Mouse (Mus musculus): ENCODE data around the gene Bckdha. TPM values are rescaled to one million over a fixed set of nuclear protein-coding genes. Genes with fewer than 3 reads are reported as not detected.
A peak's percentile ranks its signal among the peaks of the same experiment; 100 is the strongest.

Gene Bckdha
- polyA plus RNA-seq, 1 experiment from 2014 or later, result 48.1 TPM

GRCm38 (mm10) chr7:25639754-25640153, 19.0 kb downstream of the Bckdha start:
- Histone ChIP-seq H3K4me2 (no peak overlapping the region), H3K27ac (ENCODE audit: poor library complexity, severe bottlenecking) (no peak overlapping the region), H3K27me3 (replicated peaks) (no peaks in the 10 kb centered on the region), H3K9me3 (replicated peaks) (no peaks in the 10 kb centered on the region), H3K4me3 (no peak overlapping the region), H3K36me3 (peaks cover 16% of the 10 kb centered on the region), H3K4me1 (replicated peaks) (peaks cover 24% of the 10 kb centered on the region), H3K9ac (no peak overlapping the region)
- 94% methylated on average over 4 of the region's 4 CpGs for WGBS
- no peak for ATAC-seq (ENCODE audit: insufficient number of reproducible peaks, low FRiP score)

- Histone ChIP-seq H3K9ac (no peak overlapping the region), H3K27ac (ENCODE audit: poor library complexity, severe bottlenecking) (no peak overlapping the region), H3K9me3 (replicated peaks) (no peaks in the 10 kb centered on the region), H3K27me3 (replicated peaks) (no peaks in the 10 kb centered on the region), H3K4me1 (replicated peaks) (peaks cover 18% of the 10 kb centered on the region), H3K4me3 (no peak overlapping the region), H3K36me3 (peaks cover 26% of the 10 kb centered on the region), H3K4me2 (no peak overlapping the region)
- ATAC-seq (ENCODE audit: insufficient number of reproducible peaks, low FRiP score), result no peak
- WGBS, result 82% methylated on average over 5 of the region's 5 CpGs
Observed at GRCm38 (mm10) chr7:25637099-25637498, 21.7 kb downstream of the Bckdha start.

GRCm38 (mm10) chr7:25636373-25636772, 22.4 kb downstream of the Bckdha start:
- 29% methylated on average over 3 of the region's 3 CpGs for WGBS
- no peaks in the 10 kb centered on the region for H3K27me3 ChIP-seq (replicated peaks)
- H3K27ac ChIP-seq (ENCODE audit: poor library complexity, severe bottlenecking), result no peak overlapping the region
- H3K4me2 ChIP-seq, result no peak overlapping the region
- H3K9me3 ChIP-seq (replicated peaks), result no peaks in the 10 kb centered on the region
- H3K4me3 ChIP-seq, result no peak overlapping the region
- ATAC-seq (ENCODE audit: insufficient number of reproducible peaks, low FRiP score), result no peak
- no peak overlapping the region for H3K9ac ChIP-seq
- peaks cover 30% of the 10 kb centered on the region for H3K36me3 ChIP-seq
- peaks cover 18% of the 10 kb centered on the region for H3K4me1 ChIP-seq (replicated peaks)

DNA sequence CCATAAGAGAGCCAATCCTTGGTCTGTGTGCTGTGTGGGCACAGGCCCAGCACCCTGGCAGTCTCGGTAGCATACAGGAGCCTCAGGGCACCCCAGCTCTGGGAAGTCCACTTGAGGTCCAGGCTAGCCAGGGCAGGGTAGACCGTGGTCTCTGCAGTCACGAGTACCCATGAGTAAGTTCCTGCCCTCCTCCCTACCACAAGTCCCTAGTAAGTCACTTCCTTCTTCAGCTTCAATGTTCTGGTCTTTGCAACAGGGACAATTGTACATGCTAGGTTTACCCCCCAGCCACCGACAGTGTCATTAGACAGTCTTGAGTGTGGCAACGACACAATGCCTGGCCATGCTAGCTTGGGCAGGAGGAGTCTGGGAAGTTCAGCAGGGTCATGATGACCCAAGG, 26.1 kb downstream of the Bckdha start:
- ATAC-seq (ENCODE audit: insufficient number of reproducible peaks, low FRiP score), result no peak
- Histone ChIP-seq H3K4me1 (replicated peaks) (peaks cover 23% of the 10 kb centered on the region), H3K9me3 (replicated peaks) (no peaks in the 10 kb centered on the region), H3K9ac (no peak overlapping the region), H3K27ac (ENCODE audit: poor library complexity, severe bottlenecking) (no peak overlapping the region), H3K4me2 (no peak overlapping the region), H3K36me3 (peaks cover 44% of the 10 kb centered on the region), H3K27me3 (replicated peaks) (no peaks in the 10 kb centered on the region), H3K4me3 (no peak overlapping the region)
- 85% methylated on average over 5 of the region's 5 CpGs for WGBS

DNA sequence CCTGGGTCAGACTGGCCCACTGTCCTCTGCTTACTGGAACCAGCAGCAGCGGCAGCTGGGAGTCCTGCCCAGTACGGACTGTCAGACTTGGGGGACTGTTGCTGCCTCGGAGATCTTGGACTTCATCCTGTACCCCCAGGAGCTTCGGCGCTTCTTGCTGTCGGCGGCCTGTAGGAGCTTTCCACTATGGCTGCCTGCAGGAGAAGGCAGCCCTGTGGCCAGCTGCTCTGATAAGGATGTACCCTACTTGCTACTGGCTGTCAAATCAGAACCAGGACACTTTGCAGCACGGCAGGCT, 30.5 kb downstream of the Bckdha start:
- ATAC-seq (ENCODE audit: insufficient number of reproducible peaks, low FRiP score), result no peak
- peak overlapping the region; percentile 68 for H3K9ac ChIP-seq
- H3K4me1 ChIP-seq (replicated peaks), result peaks cover 50% of the 10 kb centered on the region

GRCm38 (mm10) chr7:25627431-25628322, 31.1 kb downstream of the Bckdha start:
- Histone ChIP-seq H3K27ac (ENCODE audit: poor library complexity, severe bottlenecking) (peak overlapping the region; percentile 80), H3K36me3 (peaks cover 64% of the 10 kb centered on the region), H3K9me3 (replicated peaks) (no peaks in the 10 kb centered on the region), H3K4me3 (peak overlapping the region; percentile 47), H3K4me2 (peak overlapping the region; percentile 84), H3K9ac (peak overlapping the region; percentile 68), H3K4me1 (replicated peaks) (peaks cover 50% of the 10 kb centered on the region), H3K27me3 (replicated peaks) (no peaks in the 10 kb centered on the region)
- WGBS, result 12% methylated on average over 38 of the region's 38 CpGs
- peak; percentile 67 for ATAC-seq (ENCODE audit: insufficient number of reproducible peaks, low FRiP score)

More for the DNA sequence above, 30.5 kb downstream of the Bckdha start:
- peaks cover 63% of the 10 kb centered on the region for H3K36me3 ChIP-seq
- no peaks in the 10 kb centered on the region for H3K9me3 ChIP-seq (replicated peaks)
- H3K4me3 ChIP-seq, result peak overlapping the region; percentile 47
- no peaks in the 10 kb centered on the region for H3K27me3 ChIP-seq (replicated peaks)
- peak overlapping the region; percentile 84 for H3K4me2 ChIP-seq
- H3K27ac ChIP-seq (ENCODE audit: poor library complexity, severe bottlenecking), result no peak overlapping the region
- WGBS, result 33% methylated on average over 8 of the region's 8 CpGs

- Histone ChIP-seq H3K27me3 (replicated peaks) (no peaks in the 10 kb centered on the region), H3K9ac (peak within 1 kb of the TSS; percentile 68), H3K36me3 (peaks cover 67% of the 10 kb centered on the region), H3K27ac (ENCODE audit: poor library complexity, severe bottlenecking) (peak within 1 kb of the TSS; percentile 80), H3K4me2 (peak within 1 kb of the TSS; percentile 84), H3K4me1 (replicated peaks) (peaks cover 50% of the 10 kb centered on the region), H3K4me3 (peak within 1 kb of the TSS; percentile 47), H3K9me3 (replicated peaks) (no peaks in the 10 kb centered on the region)
- peak; percentile 49 for ATAC-seq (ENCODE audit: insufficient number of reproducible peaks, low FRiP score)
- WGBS, result 6% methylated on average over 29 of the region's 29 CpGs
Observed at GRCm38 (mm10) chr7:25626509-25627430, 32.0 kb downstream of the Bckdha start, which contains the start of gene B3gnt8. Gene B3gnt8 (plus strand): TSS chr7:25626654.

GRCm38 (mm10) chr7:25625594-25626250, 33.1 kb downstream of the Bckdha start:
- ATAC-seq (ENCODE audit: insufficient number of reproducible peaks, low FRiP score), result no peak
- H3K4me1 ChIP-seq (replicated peaks), result peaks cover 50% of the 10 kb centered on the region
- peak overlapping the region; percentile 80 for H3K27ac ChIP-seq (ENCODE audit: poor library complexity, severe bottlenecking)
- peaks cover 66% of the 10 kb centered on the region for H3K36me3 ChIP-seq
- no peaks in the 10 kb centered on the region for H3K9me3 ChIP-seq (replicated peaks)
- WGBS, result 75% methylated on average over 10 of the region's 10 CpGs
- no peaks in the 10 kb centered on the region for H3K27me3 ChIP-seq (replicated peaks)
- no peak overlapping the region for H3K4me3 ChIP-seq
- H3K4me2 ChIP-seq, result no peak overlapping the region
- no peak overlapping the region for H3K9ac ChIP-seq

DNA sequence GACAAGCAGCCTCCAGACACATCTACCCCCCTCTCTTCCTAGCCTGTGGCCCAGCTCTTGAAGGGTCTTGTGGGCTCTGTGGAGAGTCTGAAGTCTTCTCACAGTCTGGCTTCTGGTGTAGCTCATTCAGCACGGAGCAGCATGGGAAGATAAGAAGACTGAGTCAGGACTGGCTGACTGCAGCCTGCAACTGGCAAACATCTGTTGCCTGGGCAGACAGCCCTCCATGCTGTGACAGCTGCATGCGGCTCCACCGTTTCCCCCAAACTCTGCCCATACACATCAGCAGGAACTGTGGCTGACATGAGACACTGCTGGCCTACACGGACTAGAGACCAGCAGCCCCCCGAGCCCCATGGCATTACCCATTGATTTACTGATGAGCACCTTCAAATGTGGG, 33.9 kb downstream of the Bckdha start:
- H3K36me3 ChIP-seq, result peaks cover 58% of the 10 kb centered on the region
- ATAC-seq (ENCODE audit: insufficient number of reproducible peaks, low FRiP score), result no peak

GRCm38 (mm10) chr7:25623857-25624370, 34.9 kb downstream of the Bckdha start:
- H3K27ac ChIP-seq (ENCODE audit: poor library complexity, severe bottlenecking), result no peak overlapping the region
- peaks cover 51% of the 10 kb centered on the region for H3K4me1 ChIP-seq (replicated peaks)
- H3K9me3 ChIP-seq (replicated peaks), result no peaks in the 10 kb centered on the region
- H3K27me3 ChIP-seq (replicated peaks), result no peaks in the 10 kb centered on the region
- no peak for ATAC-seq (ENCODE audit: insufficient number of reproducible peaks, low FRiP score)
- H3K4me2 ChIP-seq, result no peak overlapping the region
- WGBS, result 83% methylated on average over 11 of the region's 11 CpGs
- H3K36me3 ChIP-seq, result peaks cover 51% of the 10 kb centered on the region
- H3K4me3 ChIP-seq, result no peak overlapping the region
- H3K9ac ChIP-seq, result no peak overlapping the region; the same call in 1 of the 2 replicates

More for the DNA sequence above, 33.9 kb downstream of the Bckdha start:
- Histone ChIP-seq H3K27ac (ENCODE audit: poor library complexity, severe bottlenecking) (peak overlapping the region; percentile 62), H3K4me2 (no peak overlapping the region), H3K9me3 (replicated peaks) (no peaks in the 10 kb centered on the region), H3K27me3 (replicated peaks) (no peaks in the 10 kb centered on the region), H3K4me1 (replicated peaks) (peaks cover 52% of the 10 kb centered on the region), H3K4me3 (no peak overlapping the region), H3K9ac (no peak overlapping the region)
- WGBS, result 36% methylated on average over 5 of the region's 5 CpGs
